Mouse (Mus musculus) ZHBTc4 (cell line): ENCODE data around the gene Fhl2.

Experiments used
- DNase-seq: peaks from one replicate; pipeline ENCODE4 v3.0.0-alpha.2; 2011; ENCODE audit warnings: low read depth, low spot score

Gene Fhl2

GRCm38 (mm10) chr1:43192471-43192870 lies 4.3 kb downstream of the Fhl2 start:
- DNase-seq: no peak

GRCm38 (mm10) chr1:43191078-43191477 lies 5.7 kb downstream of the Fhl2 start:
- no peak for DNase-seq

DNA sequence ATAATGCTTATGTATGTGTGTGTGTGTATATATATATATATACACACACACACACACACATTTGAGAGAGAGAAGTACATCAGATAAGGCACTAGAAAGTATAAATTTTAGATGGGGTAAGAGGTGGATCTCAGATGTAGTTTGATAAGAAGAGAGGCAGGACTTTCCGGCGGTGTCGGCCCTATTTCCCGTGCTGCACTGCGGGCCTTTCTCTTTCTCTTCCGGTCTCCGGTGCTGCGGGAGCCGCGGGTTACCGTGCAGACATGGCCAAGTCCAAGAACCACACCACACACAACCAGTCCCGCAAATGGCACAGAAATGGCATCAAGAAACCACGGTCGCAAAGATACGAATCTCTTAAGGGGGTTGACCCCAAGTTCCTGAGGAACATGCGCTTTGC lies 7.9 kb downstream of the Fhl2 start:
- DNase-seq: peak; percentile 36

DNA sequence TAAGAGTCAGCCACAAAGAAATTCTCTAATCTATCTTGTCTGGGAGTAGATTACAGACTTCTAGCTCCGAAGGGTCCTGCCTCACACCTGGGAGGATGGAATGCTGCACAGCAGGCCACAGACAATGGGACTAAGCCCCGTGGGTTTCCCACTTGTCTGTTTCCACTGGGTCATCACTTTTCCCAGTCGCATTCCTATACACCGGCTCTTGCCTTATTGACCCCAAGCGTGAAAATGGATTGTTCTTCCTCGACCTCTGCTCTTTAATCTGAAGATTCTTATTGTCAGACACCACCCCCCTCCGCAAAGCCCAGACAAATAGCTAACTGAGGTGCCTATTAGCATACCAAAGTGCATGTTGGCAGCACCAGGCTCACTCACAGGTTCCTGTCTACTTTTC lies 10.4 kb downstream of the Fhl2 start:
- DNase-seq: peak; percentile 67

DNA sequence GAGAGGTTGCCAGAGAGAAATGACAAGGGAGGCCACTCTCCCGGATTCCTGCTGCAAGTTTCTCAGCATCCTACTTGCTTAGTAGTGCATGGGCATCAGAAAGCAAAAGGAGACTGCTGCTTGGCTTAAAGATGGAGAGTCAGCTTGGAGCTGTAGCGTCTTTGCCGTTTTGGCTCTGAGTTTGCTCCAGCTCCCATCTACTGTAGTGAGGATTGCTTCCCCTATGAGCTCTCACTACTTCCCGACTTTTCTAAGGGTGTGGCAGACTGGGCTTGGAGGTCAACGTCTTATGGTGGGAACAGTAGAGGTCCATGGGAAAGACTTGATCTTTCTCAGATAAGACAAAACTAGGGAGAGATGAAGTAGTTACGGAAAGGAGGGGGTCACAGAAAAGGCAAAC lies 15.9 kb downstream of the Fhl2 start:
- no peak for DNase-seq

- DNase-seq: no peak
Observed at GRCm38 (mm10) chr1:43178780-43179179, 18.0 kb downstream of the Fhl2 start.

GRCm38 (mm10) chr1:43178378-43178777 lies 18.4 kb downstream of the Fhl2 start:
- DNase-seq: peak; percentile 26

- DNase-seq: no peak
Observed at GRCm38 (mm10) chr1:43173283-43174226, 23.2 kb downstream of the Fhl2 start.

- DNase-seq: peak; percentile 18
Observed at GRCm38 (mm10) chr1:43171816-43172215, 25.0 kb downstream of the Fhl2 start.

DNA sequence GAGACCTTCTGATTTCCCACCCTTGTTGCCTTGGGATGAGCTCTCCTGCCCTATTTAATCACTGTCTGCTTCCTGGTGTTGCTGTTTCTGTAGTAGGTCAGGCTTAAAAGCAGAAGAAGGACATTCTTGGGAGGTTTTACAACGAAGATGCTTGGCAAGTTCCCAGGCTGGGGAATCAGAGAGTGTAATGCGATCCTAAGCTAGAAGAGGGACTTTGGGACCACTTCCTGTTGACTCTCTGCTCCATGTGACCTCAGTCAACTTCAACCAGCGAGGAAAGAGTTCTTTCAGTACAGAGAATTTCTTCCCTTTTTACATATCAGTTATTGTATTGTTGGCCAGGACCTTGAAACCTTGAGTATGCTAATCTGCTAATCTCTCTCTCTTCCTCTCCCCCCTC lies 25.7 kb downstream of the Fhl2 start:
- DNase-seq: no peak

DNA sequence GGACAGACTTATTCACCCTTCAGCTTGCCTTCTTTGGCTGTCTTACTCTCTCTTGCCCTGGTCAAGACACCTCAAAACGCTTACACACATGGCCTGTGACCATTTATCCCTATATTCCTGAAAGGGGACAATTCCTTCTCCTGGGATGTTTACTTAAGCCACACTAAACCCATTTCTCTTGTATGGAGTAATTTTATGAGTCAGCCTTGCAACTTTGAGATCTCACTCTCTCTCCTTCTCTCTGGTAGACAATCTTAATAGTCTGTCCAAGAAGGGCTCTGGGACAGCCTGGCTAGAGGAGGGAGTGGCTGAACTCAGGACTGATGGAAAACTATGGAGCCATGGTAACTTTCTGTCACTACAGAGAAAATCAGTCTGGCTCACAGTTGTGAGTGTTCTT lies 27.1 kb downstream of the Fhl2 start:
- DNase-seq: no peak

DNA sequence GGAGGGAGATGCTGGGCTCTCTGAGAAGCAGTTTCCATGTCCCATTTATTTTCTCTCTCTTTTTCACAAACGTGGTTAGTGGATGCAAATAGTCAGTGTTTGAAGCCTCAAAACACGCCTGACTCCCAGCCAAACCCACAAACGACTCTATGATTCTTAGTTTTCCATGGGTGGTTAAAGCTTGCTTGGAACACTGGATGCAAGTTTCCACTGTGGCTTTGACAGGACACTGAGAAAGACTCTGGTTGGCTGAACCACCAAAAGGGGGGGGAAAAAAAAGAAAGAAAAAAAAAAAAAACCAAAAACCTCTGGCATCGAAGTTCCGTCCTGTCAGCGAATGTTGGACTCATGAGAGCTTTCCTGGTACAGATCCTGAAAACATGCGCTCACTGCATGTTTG lies 27.6 kb downstream of the Fhl2 start:
- no peak for DNase-seq

GRCm38 (mm10) chr1:43168618-43169017 lies 28.2 kb downstream of the Fhl2 start:
- DNase-seq: peak; percentile 12

GRCm38 (mm10) chr1:43168026-43168425 lies 28.8 kb downstream of the Fhl2 start:
- peak; percentile 51 for DNase-seq

DNA sequence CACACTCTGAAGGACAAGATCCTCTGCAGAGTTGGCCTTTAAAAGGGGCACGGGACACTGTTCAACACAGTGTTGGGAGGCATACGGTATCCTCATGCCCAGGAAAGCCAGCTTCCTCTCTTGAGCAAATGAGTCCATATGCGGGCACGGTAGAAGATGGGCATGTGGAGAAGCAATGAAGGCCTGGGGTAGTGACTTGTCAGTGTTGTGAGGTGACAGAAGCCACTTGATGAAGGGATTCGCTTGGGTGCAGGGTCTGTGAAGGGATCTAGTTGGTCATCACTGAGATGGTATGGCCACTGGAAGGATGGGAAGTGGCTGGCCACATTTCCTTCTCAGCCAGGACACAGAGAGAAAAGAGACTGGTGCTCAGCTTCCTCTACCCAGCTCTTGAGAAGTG lies 32.2 kb downstream of the Fhl2 start:
- DNase-seq: no peak

- peak; percentile 67 for DNase-seq
Observed at GRCm38 (mm10) chr1:43163467-43164418, 33.0 kb downstream of the Fhl2 start.

DNA sequence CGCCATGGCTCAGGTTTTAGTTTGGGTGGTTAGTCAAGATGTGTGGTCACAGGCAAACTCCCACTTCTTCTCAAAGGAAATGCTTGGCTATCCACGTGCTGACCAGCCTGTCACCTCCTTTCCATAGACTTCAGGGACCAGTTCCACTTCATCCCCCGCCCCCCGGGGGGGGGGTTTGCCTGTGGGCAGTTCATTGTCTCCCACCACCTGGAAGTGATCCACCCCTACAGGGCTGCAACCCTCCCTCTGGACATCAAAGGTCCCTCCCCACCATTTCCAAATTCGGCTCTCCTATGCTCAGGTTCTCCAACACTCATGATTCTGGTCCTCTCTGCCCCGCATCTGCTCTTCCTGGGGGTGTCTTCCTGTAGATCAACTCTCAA lies 33.7 kb downstream of the Fhl2 start:
- no peak for DNase-seq

- no peak for DNase-seq
Observed at GRCm38 (mm10) chr1:43162394-43162793, 34.4 kb downstream of the Fhl2 start.

GRCm38 (mm10) chr1:43159429-43159828 lies 37.4 kb downstream of the Fhl2 start:
- DNase-seq: no peak

DNA sequence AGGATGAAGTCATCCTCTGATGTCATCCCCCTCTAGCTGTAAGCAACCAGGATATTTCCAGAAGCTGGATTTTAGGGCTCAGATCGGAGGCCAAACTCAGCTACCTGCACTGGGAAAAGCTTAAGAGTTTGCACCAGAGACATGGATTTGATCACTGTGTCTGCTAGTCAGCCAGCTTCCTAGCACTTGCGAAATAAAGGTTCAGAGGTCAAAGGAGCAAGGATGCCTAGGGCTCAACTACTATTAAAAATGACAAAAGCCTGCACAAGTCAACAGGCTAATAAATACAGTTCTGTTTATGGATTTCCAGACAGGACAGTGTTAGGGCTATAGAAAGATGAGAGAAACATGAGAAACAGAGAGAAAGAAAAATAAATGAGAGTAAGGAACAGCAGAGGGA lies 38.9 kb downstream of the Fhl2 start:
- DNase-seq: no peak

- DNase-seq: no peak
Observed at GRCm38 (mm10) chr1:43154491-43154890, 42.3 kb downstream of the Fhl2 start.

DNA sequence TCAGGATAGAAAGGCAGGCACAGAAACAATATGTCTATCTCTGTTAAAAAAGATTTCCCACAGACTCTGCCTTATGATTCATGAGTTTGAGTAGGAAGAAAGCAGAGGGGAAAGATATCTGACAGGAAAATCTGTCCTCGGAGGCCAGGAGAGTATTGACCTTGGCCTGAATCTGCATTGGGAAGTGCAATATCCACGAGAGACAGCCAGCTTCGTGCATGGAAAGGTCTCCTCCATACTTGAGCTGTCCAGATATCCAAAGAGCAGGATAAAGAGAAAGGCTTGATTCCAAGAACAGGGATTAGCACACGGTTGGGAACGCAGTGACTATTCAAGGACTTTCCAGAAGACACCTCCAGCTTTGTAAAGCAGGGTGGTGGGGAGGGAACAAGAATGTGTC lies 43.2 kb downstream of the Fhl2 start:
- no peak for DNase-seq
